Mouse (Mus musculus): ENCODE measurements around the gene Ptprj. TPM values are rescaled to one million over a fixed set of nuclear protein-coding genes. Genes with fewer than 3 reads are reported as not detected.

Gene Ptprj
- polyA plus RNA-seq, 1 experiment from 2014 or later: 4.2 TPM

DNA sequence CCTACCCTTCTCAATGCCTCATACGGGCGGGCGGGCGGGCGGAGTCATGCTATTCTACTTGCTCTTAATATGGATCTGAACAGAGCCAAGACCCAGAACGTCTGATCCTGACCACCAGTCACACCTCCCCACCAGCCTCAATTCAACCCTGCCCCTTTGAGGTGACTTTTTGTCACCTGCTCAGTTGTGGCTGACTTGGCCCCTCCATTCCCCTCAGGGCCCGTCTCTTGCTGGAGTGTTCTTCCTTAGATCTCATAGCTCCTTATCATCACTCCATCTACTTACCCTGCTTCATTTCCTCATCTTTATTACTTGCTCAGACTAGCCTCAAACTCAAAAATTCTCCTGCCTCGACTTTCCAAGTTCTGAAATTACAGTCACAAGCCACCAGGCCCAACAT, 15.9 kb downstream of the Ptprj start:
- no peaks in the 10 kb centered on the region for H3K27me3 ChIP-seq (replicated peaks; ENCODE audit: insufficient read depth, low read length)
- H3K4me2 ChIP-seq (replicated peaks; ENCODE audit: low read depth, low read length): no peak overlapping the region
- no peak for DNase-seq (ENCODE audit: low spot score)
- ATAC-seq: no peak
- no peak overlapping the region for H3K9ac ChIP-seq (replicated peaks; ENCODE audit: low read depth)
- TF ChIP-seq CTCF (IDR thresholded peaks at IDR 0.05) (no peak), EP300 (IDR thresholded peaks at IDR 0.05) (no peak)
- 77% methylated on average over 8 of the region's 8 CpGs for WGBS
- H3K9me3 ChIP-seq (ENCODE audit: low read length): no peaks in the 10 kb centered on the region
- H3K27ac ChIP-seq (ENCODE audit: low read length): no peak overlapping the region
- no peak overlapping the region for H3K4me3 ChIP-seq (ENCODE audit: low read depth, low read length)
- H3K4me1 ChIP-seq (ENCODE audit: insufficient read depth, low read depth, low read length): no peaks in the 10 kb centered on the region
- no peaks in the 10 kb centered on the region for H3K36me3 ChIP-seq (ENCODE audit: insufficient read depth, low read length)

GRCm38 (mm10) chr2:90563171-90563570, 17.3 kb downstream of the Ptprj start:
- Histone ChIP-seq H3K27ac (ENCODE audit: low read length) (no peak overlapping the region), H3K4me2 (replicated peaks; ENCODE audit: low read depth, low read length) (no peak overlapping the region), H3K9me3 (ENCODE audit: low read length) (no peaks in the 10 kb centered on the region), H3K27me3 (replicated peaks; ENCODE audit: insufficient read depth, low read length) (no peaks in the 10 kb centered on the region), H3K36me3 (ENCODE audit: insufficient read depth, low read length) (no peaks in the 10 kb centered on the region), H3K9ac (replicated peaks; ENCODE audit: low read depth) (no peak overlapping the region), H3K4me1 (ENCODE audit: insufficient read depth, low read depth, low read length) (no peaks in the 10 kb centered on the region), H3K4me3 (ENCODE audit: low read depth, low read length) (no peak overlapping the region)
- 61% methylated on average over 4 of the region's 4 CpGs for WGBS
- TF ChIP-seq EP300 (IDR thresholded peaks at IDR 0.05): no peak
- TF ChIP-seq CTCF (IDR thresholded peaks at IDR 0.05): no peak
- ATAC-seq: no peak
- no peak for DNase-seq (ENCODE audit: low spot score)

GRCm38 (mm10) chr2:90562126-90562670, 18.2 kb downstream of the Ptprj start:
- Histone ChIP-seq H3K9ac (replicated peaks; ENCODE audit: low read depth) (no peak overlapping the region), H3K27ac (ENCODE audit: low read length) (no peak overlapping the region), H3K36me3 (ENCODE audit: insufficient read depth, low read length) (no peaks in the 10 kb centered on the region), H3K9me3 (ENCODE audit: low read length) (no peaks in the 10 kb centered on the region), H3K27me3 (replicated peaks; ENCODE audit: insufficient read depth, low read length) (no peaks in the 10 kb centered on the region), H3K4me3 (ENCODE audit: low read depth, low read length) (no peak overlapping the region), H3K4me2 (replicated peaks; ENCODE audit: low read depth, low read length) (no peak overlapping the region), H3K4me1 (ENCODE audit: insufficient read depth, low read depth, low read length) (no peaks in the 10 kb centered on the region)
- no peak for TF ChIP-seq EP300 (IDR thresholded peaks at IDR 0.05)
- no peak for TF ChIP-seq CTCF (IDR thresholded peaks at IDR 0.05)
- no peak for DNase-seq (ENCODE audit: low spot score)
- no peak for ATAC-seq
- WGBS: 64% methylated on average over 8 of the region's 8 CpGs

DNA sequence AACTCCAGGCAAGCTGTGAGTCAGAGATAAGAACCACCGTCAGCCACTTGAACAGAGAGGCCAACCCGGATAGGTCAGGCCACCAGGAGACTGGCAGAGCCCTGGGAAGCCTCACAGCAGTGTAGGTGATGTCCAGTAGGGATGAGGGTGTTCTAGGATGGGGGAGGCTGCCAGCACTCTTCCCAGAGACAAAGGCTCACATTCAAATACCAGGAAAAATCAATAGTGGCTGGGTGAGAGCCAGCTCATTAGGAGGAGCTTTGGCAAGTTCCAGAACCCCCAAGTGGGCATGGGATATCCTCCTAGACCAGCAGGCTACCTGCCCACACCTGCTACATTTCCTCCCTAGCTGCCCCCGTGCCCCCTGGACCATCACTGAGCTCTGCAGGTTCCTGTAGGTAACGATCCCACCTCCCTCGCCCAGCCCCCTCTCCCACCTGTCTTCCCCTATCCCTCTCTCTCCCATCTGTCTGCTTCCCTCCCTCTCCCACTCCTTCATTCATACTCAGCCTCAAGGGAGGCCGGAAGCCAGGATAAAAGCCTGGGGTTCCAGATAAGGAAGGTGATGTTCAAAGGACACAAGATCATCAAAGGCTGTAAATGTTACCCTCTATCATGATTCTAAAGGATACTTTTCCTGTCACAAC, 20.1 kb downstream of the Ptprj start:
- no peak overlapping the region for H3K4me2 ChIP-seq (replicated peaks; ENCODE audit: low read depth, low read length)
- 41% methylated on average over 6 of the region's 6 CpGs for WGBS
- no peak overlapping the region for H3K27ac ChIP-seq (ENCODE audit: low read length)
- DNase-seq (ENCODE audit: low spot score): no peak
- no peak overlapping the region for H3K4me3 ChIP-seq (ENCODE audit: low read depth, low read length)
- no peaks in the 10 kb centered on the region for H3K27me3 ChIP-seq (replicated peaks; ENCODE audit: insufficient read depth, low read length)
- no peaks in the 10 kb centered on the region for H3K9me3 ChIP-seq (ENCODE audit: low read length)
- H3K4me1 ChIP-seq (ENCODE audit: insufficient read depth, low read depth, low read length): no peaks in the 10 kb centered on the region
- no peak overlapping the region for H3K9ac ChIP-seq (replicated peaks; ENCODE audit: low read depth)
- TF ChIP-seq EP300 (IDR thresholded peaks at IDR 0.05): no peak
- no peak for TF ChIP-seq CTCF (IDR thresholded peaks at IDR 0.05)
- ATAC-seq: peak; percentile 59
- no peaks in the 10 kb centered on the region for H3K36me3 ChIP-seq (ENCODE audit: insufficient read depth, low read length)

GRCm38 (mm10) chr2:90559688-90560196, 20.7 kb downstream of the Ptprj start:
- WGBS: 62% methylated on average over 12 of the region's 12 CpGs
- no peak overlapping the region for H3K4me2 ChIP-seq (replicated peaks; ENCODE audit: low read depth, low read length)
- H3K27me3 ChIP-seq (replicated peaks; ENCODE audit: insufficient read depth, low read length): no peaks in the 10 kb centered on the region
- ATAC-seq (no peak), DNase-seq (ENCODE audit: low spot score) (no peak)
- no peaks in the 10 kb centered on the region for H3K36me3 ChIP-seq (ENCODE audit: insufficient read depth, low read length)
- H3K9me3 ChIP-seq (ENCODE audit: low read length): no peaks in the 10 kb centered on the region
- no peak overlapping the region for H3K27ac ChIP-seq (ENCODE audit: low read length)
- no peaks in the 10 kb centered on the region for H3K4me1 ChIP-seq (ENCODE audit: insufficient read depth, low read depth, low read length)
- TF ChIP-seq EP300 (IDR thresholded peaks at IDR 0.05) (no peak), CTCF (IDR thresholded peaks at IDR 0.05) (no peak)
- H3K4me3 ChIP-seq (ENCODE audit: low read depth, low read length): no peak overlapping the region
- H3K9ac ChIP-seq (replicated peaks; ENCODE audit: low read depth): no peak overlapping the region

GRCm38 (mm10) chr2:90559015-90559687, 21.3 kb downstream of the Ptprj start:
- ATAC-seq: no peak
- Histone ChIP-seq H3K36me3 (ENCODE audit: insufficient read depth, low read length) (no peaks in the 10 kb centered on the region), H3K27ac (ENCODE audit: low read length) (no peak overlapping the region), H3K9ac (replicated peaks; ENCODE audit: low read depth) (no peak overlapping the region), H3K4me3 (ENCODE audit: low read depth, low read length) (no peak overlapping the region), H3K4me2 (replicated peaks; ENCODE audit: low read depth, low read length) (no peak overlapping the region), H3K27me3 (replicated peaks; ENCODE audit: insufficient read depth, low read length) (no peaks in the 10 kb centered on the region), H3K4me1 (ENCODE audit: insufficient read depth, low read depth, low read length) (no peaks in the 10 kb centered on the region), H3K9me3 (ENCODE audit: low read length) (no peaks in the 10 kb centered on the region)
- TF ChIP-seq CTCF (IDR thresholded peaks at IDR 0.05) (no peak), EP300 (IDR thresholded peaks at IDR 0.05) (no peak)
- 51% methylated on average over 2 of the region's 2 CpGs for WGBS
- DNase-seq (ENCODE audit: low spot score): no peak

All from lung, postnatal 0 days (tissue).